Mouse (Mus musculus): Measurements from ENCODE around the gene Garnl3.

Gene Garnl3

GRCm38 (mm10) chr2:32938741-32939140 is 192.7 kb downstream of the Garnl3 start:
- in situ Hi-C loops (cut with MboI, MseI), result no loop called here

Measured in T-helper 1 cell (primary cell).